ENCODE assay signal across 32 mouse cellular contexts in genomic region chr3:107819622-107820021, GRCm38 (mm10). TPM values are rescaled to one million over a fixed set of nuclear protein-coding genes. Genes with fewer than 3 reads are reported as not detected.
DNase-seq lines count a peak whose midpoint lies in the region; ATAC-seq and TF ChIP-seq lines count a peak whose summit lies in the region.
"Had no signal": no experiment of that assay in that cellular context is flagged by ENCODE, and none has a peak within 500 bp of the region (broad histone marks: within the 10 kb centered on the region; RNA-seq: fewer than 3 reads in every experiment).

No protein-coding gene starts in this region.

- H3K79me2 ChIP-seq in MEL (ENCODE audit: control insufficient read depth, insufficient read depth, low read length, poor library complexity) (no peaks in the 10 kb centered on the region), macrophage (ENCODE audit: inconsistent target) (no peaks in the 10 kb centered on the region)

- no peaks in the 10 kb centered on the region for H3K9me3 ChIP-seq in MEL (replicated peaks; ENCODE audit: insufficient read depth, low read length)
- no peaks in the 10 kb centered on the region for H3K9me3 ChIP-seq in liver, embryonic 12.5 days (replicated peaks)
- H3K9me3 ChIP-seq in liver, embryonic 15.5 days (replicated peaks): no peaks in the 10 kb centered on the region
- H3K9me3 ChIP-seq in stomach, postnatal 0 days (ENCODE audit: control insufficient read depth, low read length): no peaks in the 10 kb centered on the region
- H3K9me3 ChIP-seq in intestine, embryonic 15.5 days: no peaks in the 10 kb centered on the region
- H3K9me3 ChIP-seq: forebrain, embryonic 10.5 days; forebrain, embryonic 13.5 days; hindbrain, embryonic 10.5 days; hindbrain, embryonic 13.5 days had no signal

- WGBS in liver, embryonic 12.5 days (ENCODE audit: insufficient replicate concordance): 15% methylated on average over 3 of the region's 3 CpGs
- WGBS in liver, embryonic 15.5 days (ENCODE audit: insufficient replicate concordance): 15% methylated on average over 3 of the region's 3 CpGs
- WGBS in macrophage (ENCODE audit: missing documents): 72% methylated on average over 3 of the region's 3 CpGs
- WGBS in stomach, postnatal 0 days: 63% methylated on average over 3 of the region's 3 CpGs
- WGBS in intestine, embryonic 15.5 days: 71% methylated on average over 3 of the region's 3 CpGs

- H3K36me3 ChIP-seq in MEL (ENCODE audit: control insufficient read depth in 1 of 2, insufficient read depth in 2 of 2, low read length in 2 of 2) (peaks cover 0 to 17% of the 10 kb centered on the region in 2 experiments; a peak in 2 of 4 replicates), macrophage (ENCODE audit: inconsistent target) (no peaks in the 10 kb centered on the region)
- H3K36me3 ChIP-seq in liver, embryonic 12.5 days: no peaks in the 10 kb centered on the region
- no peaks in the 10 kb centered on the region for H3K36me3 ChIP-seq in liver, embryonic 15.5 days (replicated peaks)
- no peaks in the 10 kb centered on the region for H3K36me3 ChIP-seq in stomach, postnatal 0 days (ENCODE audit: control insufficient read depth, insufficient read depth, low read length)
- no peaks in the 10 kb centered on the region for H3K36me3 ChIP-seq in intestine, embryonic 15.5 days
- H3K36me3 ChIP-seq: forebrain, embryonic 10.5 days; hindbrain, embryonic 10.5 days; hindbrain, embryonic 13.5 days had no signal

- peaks cover 7 to 27% of the 10 kb centered on the region in 2 experiments for H3K4me1 ChIP-seq in MEL (ENCODE audit: control insufficient read depth in 1 of 2, insufficient read depth in 2 of 2, low read length in 2 of 2)
- peaks cover 15% of the 10 kb centered on the region for H3K4me1 ChIP-seq in liver, embryonic 12.5 days
- peaks cover 15% of the 10 kb centered on the region for H3K4me1 ChIP-seq in liver, embryonic 15.5 days (replicated peaks)
- 0 out of 2 replicates have a peak, but pooled peaks cover 2% of the 10 kb centered on the region for H3K4me1 ChIP-seq in stomach, postnatal 0 days (replicated peaks; ENCODE audit: control insufficient read depth, insufficient read depth)
- H3K4me1 ChIP-seq in intestine, embryonic 15.5 days (replicated peaks): no peaks in the 10 kb centered on the region
- H3K4me1 ChIP-seq: forebrain, embryonic 10.5 days; forebrain, embryonic 13.5 days; hindbrain, embryonic 10.5 days had no signal

- H3K27ac ChIP-seq in MEL (ENCODE audit: control insufficient read depth, low read depth, low read length) (peak overlapping the region; percentile 34; the same call in 1 of the 2 replicates), macrophage (peak overlapping the region; percentile 52)
- no peak overlapping the region for H3K27ac ChIP-seq in liver, embryonic 12.5 days
- H3K27ac ChIP-seq in liver, embryonic 15.5 days (replicated peaks): no peak overlapping the region
- no peak overlapping the region for H3K27ac ChIP-seq in stomach, postnatal 0 days (replicated peaks)
- H3K27ac ChIP-seq in intestine, embryonic 15.5 days: no peak overlapping the region
- H3K27ac ChIP-seq in gastrocnemius, adult 2 months: no peak overlapping the region
- H3K27ac ChIP-seq: forebrain, embryonic 10.5 days; forebrain, embryonic 13.5 days; hindbrain, embryonic 10.5 days; hindbrain, embryonic 13.5 days had no signal

- no peak for TF ChIP-seq POLR2A in MEL (IDR thresholded peaks at IDR 0.05; ENCODE audit: control insufficient read depth in 1 of 2, insufficient read depth in 1 of 2, low read depth in 1 of 2, low read length in 2 of 2, poor library complexity in 1 of 2)

- peak overlapping the region; percentile 30; the same call in 1 of the 2 replicates for H3K4me2 ChIP-seq in liver, embryonic 12.5 days
- 0 out of 2 replicates have a peak overlapping the region, but pooled peaks have one; percentile 6 for H3K4me2 ChIP-seq in liver, embryonic 15.5 days
- H3K4me2 ChIP-seq in stomach, postnatal 0 days (replicated peaks; ENCODE audit: low read depth): no peak overlapping the region
- no peak overlapping the region for H3K4me2 ChIP-seq in intestine, embryonic 15.5 days (replicated peaks)
- H3K4me2 ChIP-seq: forebrain, embryonic 13.5 days; hindbrain, embryonic 13.5 days had no signal

- DNase-seq in MEL (ENCODE audit: low read depth, low spot score): peak; percentile 23
- DNase-seq in stomach, postnatal 0 days (ENCODE audit: low spot score): no peak
- no peak for DNase-seq in kidney, adult 11 months
- DNase-seq in gastrocnemius, adult 2 months: no peak
- DNase-seq: adrenal gland, adult 8-10 months; adrenal gland, postnatal 25 days; cerebellum, adult 11-12 months; cerebellum, adult 8-10 months; cerebellum, postnatal 14 days; gastrocnemius, postnatal 14 days; heart, postnatal 36 days had no signal

- intact Hi-C loops in gastrocnemius, adult 2 months (cut with DNase I): no loop called here

- no peak for ATAC-seq in liver, embryonic 12.5 days
- no peak for ATAC-seq in liver, embryonic 15.5 days (ENCODE audit: insufficient read depth)
- no peak for ATAC-seq in stomach, postnatal 0 days (ENCODE audit: low FRiP score, low TSS enrichment)
- ATAC-seq in intestine, embryonic 15.5 days: no peak
- ATAC-seq: forebrain, embryonic 13.5 days; forebrain, embryonic 16.5 days had no signal

- H3K4me3 ChIP-seq in MEL (ENCODE audit: control insufficient read depth in 1 of 2, insufficient read depth in 1 of 2, low read depth in 2 of 2, low read length in 2 of 2) (peak overlapping the region in 1 of 2 experiments; percentile 15; a peak in 2 of 4 replicates), macrophage (ENCODE audit: inconsistent target) (no peak overlapping the region)
- no peak overlapping the region for H3K4me3 ChIP-seq in liver, embryonic 12.5 days
- H3K4me3 ChIP-seq in liver, embryonic 15.5 days (replicated peaks): no peak overlapping the region
- no peak overlapping the region for H3K4me3 ChIP-seq in stomach, postnatal 0 days (ENCODE audit: low read depth, low read length)
- no peak overlapping the region for H3K4me3 ChIP-seq in intestine, embryonic 15.5 days (replicated peaks)
- H3K4me3 ChIP-seq in gastrocnemius, adult 2 months: no peak overlapping the region
- H3K4me3 ChIP-seq: forebrain, embryonic 10.5 days; forebrain, embryonic 13.5 days; hindbrain, embryonic 10.5 days; hindbrain, embryonic 13.5 days had no signal

- peak; percentile 17 to 81; a peak in 3 of 4 replicates for TF ChIP-seq EP300 in MEL (IDR thresholded peaks at IDR 0.05; ENCODE audit: low read depth in 1 of 2, low read length in 2 of 2)
- no peak for TF ChIP-seq EP300 in stomach, postnatal 0 days (optimal IDR thresholded peaks at IDR 0.05)

- no peak overlapping the region for H3K9ac ChIP-seq in MEL (ENCODE audit: control insufficient read depth, low read depth, low read length, poor library complexity, severe bottlenecking)
- H3K9ac ChIP-seq in liver, embryonic 12.5 days: no peak overlapping the region
- no peak overlapping the region for H3K9ac ChIP-seq in liver, embryonic 15.5 days
- no peak overlapping the region for H3K9ac ChIP-seq in stomach, postnatal 0 days (ENCODE audit: low read length)
- no peak overlapping the region for H3K9ac ChIP-seq in intestine, embryonic 15.5 days
- H3K9ac ChIP-seq: forebrain, embryonic 13.5 days; hindbrain, embryonic 13.5 days had no signal

- H3K27me3 ChIP-seq in MEL (ENCODE audit: control insufficient read depth in 1 of 2, insufficient read depth in 2 of 2, low read length in 2 of 2): no peaks in the 10 kb centered on the region
- peaks cover 10% of the 10 kb centered on the region for H3K27me3 ChIP-seq in liver, embryonic 12.5 days (replicated peaks)
- peaks cover 4% of the 10 kb centered on the region; the same call in 1 of the 2 replicates for H3K27me3 ChIP-seq in liver, embryonic 15.5 days
- H3K27me3 ChIP-seq in stomach, postnatal 0 days (ENCODE audit: control insufficient read depth, insufficient read depth, low read length): no peaks in the 10 kb centered on the region
- H3K27me3 ChIP-seq in intestine, embryonic 15.5 days (replicated peaks): no peaks in the 10 kb centered on the region
- H3K27me3 ChIP-seq: forebrain, embryonic 13.5 days; hindbrain, embryonic 13.5 days had no signal

- TF ChIP-seq RAD21 in MEL (IDR thresholded peaks at IDR 0.05; ENCODE audit: low read depth, low read length): no peak

- no peak for TF ChIP-seq CTCF in MEL (IDR thresholded peaks at IDR 0.05 in 2 of 3, conservative IDR thresholded peaks at IDR 0.05 in 1 of 3; ENCODE audit: control insufficient read depth in 1 of 3, insufficient read depth in 1 of 3, low read depth in 2 of 3, low read length in 3 of 3, poor library complexity in 1 of 3, severe bottlenecking in 1 of 3)
- TF ChIP-seq CTCF in stomach, postnatal 0 days (IDR thresholded peaks at IDR 0.05; ENCODE audit: low read depth): no peak
- TF ChIP-seq CTCF in gastrocnemius, adult 2 months (IDR thresholded peaks at IDR 0.05): no peak

RNA-seq across cellular contexts. Expression of gene Eps8l3, which starts 57.4 kb away (rescaled TPM):
- total RNA-seq in MEL (2012; rRNA removed): 0.07 and 0.12 TPM in 2 replicates
- polyA plus RNA-seq in MEL (2012; ENCODE audit: insufficient read depth in 1 of 2, insufficient read length in 2 of 2, low read depth in 1 of 2, low replicate concordance in 2 of 2, missing spikeins in 1 of 2) (not detected), macrophage (2018) (not detected in 3 replicates)
- polyA plus RNA-seq in liver, embryonic 12.5 days (2016; fragmentation: Nextera tagmentation; extraction: Ambion mirVana): not detected in 2 replicates
- 0.20 TPM in 1 of 2 replicates, not detected in the other for polyA plus RNA-seq in liver, embryonic 15.5 days (2015; fragmentation: Nextera tagmentation; extraction: Ambion mirVana)
- total RNA-seq in macrophage (2018; cell fraction: chromatin; rRNA removed): not detected
- total RNA-seq in macrophage (2018; cell fraction: cytosol; rRNA removed): not detected
- not detected for total RNA-seq in macrophage (2018; cell fraction: nucleus; rRNA removed)
- polyA plus RNA-seq in stomach, postnatal 0 days (2015; fragmentation: Nextera tagmentation; extraction: Ambion mirVana): 29.2 and 29.8 TPM in 2 replicates
- polyA plus RNA-seq in intestine, embryonic 15.5 days (2015; fragmentation: Nextera tagmentation; extraction: Ambion mirVana): 164 and 180 TPM in 2 replicates
- not detected for total RNA-seq in gastrocnemius, adult 2 months (2021)
- total RNA-seq: adrenal gland, adult 8-10 months; adrenal gland, postnatal 25 days; gastrocnemius, adult 18-20 months; gastrocnemius, postnatal 14 days; gastrocnemius, postnatal 4 days; heart, adult 8-10 months; heart, postnatal 36 days had no signal
- polyA plus RNA-seq: activated CD4-positive, CD25-positive, alpha-beta regulatory T cell, adult 4 months; brain, embryonic 14.5 days; C2C12; CD4-positive, CD25-positive, alpha-beta regulatory T cell, adult 4 months; embryonic facial prominence, embryonic 11.5 days; embryonic facial prominence, embryonic 14.5 days; forebrain, embryonic 10.5 days; forebrain, embryonic 13.5 days; forebrain, embryonic 16.5 days; heart, embryonic 11.5 days; heart, embryonic 14.5 days; heart, postnatal 0 days; hindbrain, embryonic 10.5 days; hindbrain, embryonic 13.5 days had no signal

RNA-seq across cellular contexts. Expression of gene Csf1, which starts 59.4 kb away (rescaled TPM):
- total RNA-seq in MEL (2012; rRNA removed): 0.10 and 0.12 TPM in 2 replicates
- polyA plus RNA-seq in MEL (2012; ENCODE audit: insufficient read depth in 1 of 2, insufficient read length in 2 of 2, low read depth in 1 of 2, low replicate concordance in 2 of 2, missing spikeins in 1 of 2) (under 1 TPM in 1 of 2 experiments, not detected in 1; 0.19 TPM), macrophage (2018) (11.6 to 36.6 TPM (median 21.9 TPM) in 3 replicates)
- 8.7 and 8.8 TPM in 2 replicates for polyA plus RNA-seq in liver, embryonic 12.5 days (2016; fragmentation: Nextera tagmentation; extraction: Ambion mirVana)
- 6.3 and 6.7 TPM in 2 replicates for polyA plus RNA-seq in liver, embryonic 15.5 days (2015; fragmentation: Nextera tagmentation; extraction: Ambion mirVana)
- 100 to 1,000 TPM in 17 of 26 experiments, 10 to 100 TPM in 9; 37.5 to 743 (median 167) TPM for total RNA-seq in macrophage (2018; cell fraction: chromatin; rRNA removed)
- 100 to 1,000 TPM in 9 of 26 experiments, 10 to 100 TPM in 17; 27.4 to 307 (median 53.7) TPM for total RNA-seq in macrophage (2018; cell fraction: cytosol; rRNA removed)
- 1,000 to 10,000 TPM in 1 of 26 experiments, 100 to 1,000 TPM in 20, 10 to 100 TPM in 5; 35.1 to 1,026 (median 244) TPM for total RNA-seq in macrophage (2018; cell fraction: nucleus; rRNA removed)
- polyA plus RNA-seq in stomach, postnatal 0 days (2015; fragmentation: Nextera tagmentation; extraction: Ambion mirVana): 13.1 and 14.7 TPM in 2 replicates
- 12.1 and 13.3 TPM in 2 replicates for polyA plus RNA-seq in intestine, embryonic 15.5 days (2015; fragmentation: Nextera tagmentation; extraction: Ambion mirVana)
- total RNA-seq in gastrocnemius, adult 2 months (2021): 1 to 10 TPM; 7.9 to 8.5 TPM

Comparison
In these comparisons a context has a peak if more than half of its experiments do, and no peak if none do; other contexts are left out.
1. H3K27ac ChIP-seq: peak in MEL (single experiment) and macrophage (single experiment); none in liver, embryonic 12.5 days (single experiment), liver, embryonic 15.5 days (single experiment), stomach, postnatal 0 days (single experiment), intestine, embryonic 15.5 days (single experiment) and gastrocnemius, adult 2 months (single experiment).
2. H3K4me2 ChIP-seq: peak in liver, embryonic 12.5 days (single experiment) and liver, embryonic 15.5 days (single experiment); none in stomach, postnatal 0 days (single experiment) and intestine, embryonic 15.5 days (single experiment).
3. RNA of gene Eps8l3, which starts 57.4 kb away (polyA plus RNA-seq): 164 to 180 TPM in intestine, embryonic 15.5 days and 29.2 to 29.8 TPM in stomach, postnatal 0 days; not detected in macrophage, 0.20 TPM in liver, embryonic 15.5 days, not detected in MEL and not detected in liver, embryonic 12.5 days; every median in the first group is over 10 times any median in the second.